In the genomic region with DNA sequence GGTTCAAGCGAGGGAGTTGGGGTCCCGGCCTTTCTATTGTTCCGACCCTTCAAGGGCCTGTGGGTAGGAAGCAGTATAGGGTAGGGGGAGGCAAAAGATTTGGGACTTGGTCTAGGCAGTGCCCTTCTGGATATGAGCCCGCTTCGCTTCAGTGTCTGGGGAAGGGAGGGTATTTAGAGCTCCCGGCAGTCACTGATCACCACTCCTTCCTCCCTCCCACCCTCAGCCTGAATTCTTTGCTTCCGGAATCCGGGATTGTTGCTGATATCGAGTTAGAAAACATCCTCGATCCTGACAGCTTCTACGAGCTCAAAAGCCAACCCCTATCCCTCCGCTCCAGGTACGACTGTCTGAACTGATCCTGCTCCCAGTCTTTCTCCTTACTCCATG, we compare ENCODE assay signal across 8 mouse cellular contexts. TPM values are rescaled to one million over a fixed set of nuclear protein-coding genes. Genes with fewer than 3 reads are reported as not detected.
A peak's percentile ranks its signal among the peaks of the same experiment; 100 is the strongest.
DNase-seq lines count a peak whose midpoint lies in the region; ATAC-seq lines count a peak whose summit lies in the region.

No protein-coding gene starts in this region.

- H3K9ac ChIP-seq in kidney, embryonic 16.5 days (replicated peaks; ENCODE audit: low read length) = peak overlapping the region; percentile 38; the same call in 1 of the 2 replicates
- no peak overlapping the region for H3K9ac ChIP-seq in embryonic facial prominence, embryonic 12.5 days
- no peak overlapping the region for H3K9ac ChIP-seq in intestine, embryonic 15.5 days
- H3K9ac ChIP-seq in midbrain, embryonic 16.5 days (ENCODE audit: low read depth, low read length) = peak overlapping the region; percentile 46

- peak overlapping the region; percentile 36; the same call in 1 of the 2 replicates for H3K27ac ChIP-seq in kidney, embryonic 16.5 days (ENCODE audit: low read length)
- no peak overlapping the region for H3K27ac ChIP-seq in embryonic facial prominence, embryonic 12.5 days
- H3K27ac ChIP-seq in intestine, embryonic 15.5 days = no peak overlapping the region
- H3K27ac ChIP-seq in midbrain, embryonic 16.5 days (ENCODE audit: low read length) = 0 out of 2 replicates have a peak overlapping the region, but pooled peaks have one; percentile 26

- peak overlapping the region; percentile 63 for H3K4me2 ChIP-seq in kidney, embryonic 16.5 days (replicated peaks; ENCODE audit: low read depth, low read length)
- peak overlapping the region; percentile 64 for H3K4me2 ChIP-seq in embryonic facial prominence, embryonic 12.5 days (replicated peaks)
- peak overlapping the region; percentile 68 for H3K4me2 ChIP-seq in intestine, embryonic 15.5 days (replicated peaks)
- H3K4me2 ChIP-seq in midbrain, embryonic 16.5 days (ENCODE audit: low read length) = peak overlapping the region; percentile 69

- H3K4me3 ChIP-seq in kidney, embryonic 16.5 days (ENCODE audit: low read length) = peak overlapping the region; percentile 67
- H3K4me3 ChIP-seq in embryonic facial prominence, embryonic 12.5 days = peak overlapping the region; percentile 62; the same call in 1 of the 2 replicates
- H3K4me3 ChIP-seq in intestine, embryonic 15.5 days (replicated peaks) = peak overlapping the region; percentile 18
- peak overlapping the region; percentile 59 for H3K4me3 ChIP-seq in midbrain, embryonic 16.5 days (ENCODE audit: low read depth, low read length)

- H3K36me3 ChIP-seq in kidney, embryonic 16.5 days (ENCODE audit: insufficient read depth, low read length) = peaks cover 19% of the 10 kb centered on the region; the same call in 1 of the 2 replicates
- H3K36me3 ChIP-seq in embryonic facial prominence, embryonic 12.5 days = peaks cover 18% of the 10 kb centered on the region; the same call in 1 of the 2 replicates
- no peaks in the 10 kb centered on the region for H3K36me3 ChIP-seq in intestine, embryonic 15.5 days
- no peaks in the 10 kb centered on the region for H3K36me3 ChIP-seq in midbrain, embryonic 16.5 days (ENCODE audit: control insufficient read depth, insufficient read depth, low read length)

- H3K4me1 ChIP-seq in kidney, embryonic 16.5 days (ENCODE audit: insufficient read depth, low read length) = peaks cover 22% of the 10 kb centered on the region
- H3K4me1 ChIP-seq in embryonic facial prominence, embryonic 12.5 days = no peaks in the 10 kb centered on the region
- peaks cover 7% of the 10 kb centered on the region; the same call in 1 of the 2 replicates for H3K4me1 ChIP-seq in intestine, embryonic 15.5 days (replicated peaks)
- H3K4me1 ChIP-seq in midbrain, embryonic 16.5 days (ENCODE audit: control insufficient read depth, insufficient read depth, low read length) = peaks cover 22% of the 10 kb centered on the region

- H3K27me3 ChIP-seq in kidney, embryonic 16.5 days (ENCODE audit: insufficient read depth, low read length) = no peaks in the 10 kb centered on the region
- H3K27me3 ChIP-seq in embryonic facial prominence, embryonic 12.5 days = no peaks in the 10 kb centered on the region
- no peaks in the 10 kb centered on the region for H3K27me3 ChIP-seq in intestine, embryonic 15.5 days (replicated peaks)
- H3K27me3 ChIP-seq in midbrain, embryonic 16.5 days (ENCODE audit: control insufficient read depth, insufficient read depth, low read depth, low read length) = no peaks in the 10 kb centered on the region

- DNase-seq in kidney, adult 11 months = no peak
- DNase-seq in right cerebral cortex, postnatal 10 days (ENCODE audit: low spot score in 2 of 2) = no peak
- DNase-seq in layer of hippocampus, postnatal 10 days (ENCODE audit: low spot score in 2 of 2) = no peak

- 25% methylated on average over 13 of the region's 13 CpGs for WGBS in kidney, embryonic 16.5 days
- WGBS in embryonic facial prominence, embryonic 12.5 days = 29% methylated on average over 11 of the region's 13 CpGs
- 28% methylated on average over 13 of the region's 13 CpGs for WGBS in intestine, embryonic 15.5 days
- 33% methylated on average over 13 of the region's 13 CpGs for WGBS in midbrain, embryonic 16.5 days

- no peaks in the 10 kb centered on the region for H3K9me3 ChIP-seq in kidney, embryonic 16.5 days (ENCODE audit: low read length)
- no peaks in the 10 kb centered on the region for H3K9me3 ChIP-seq in embryonic facial prominence, embryonic 12.5 days
- no peaks in the 10 kb centered on the region for H3K9me3 ChIP-seq in intestine, embryonic 15.5 days
- H3K9me3 ChIP-seq in midbrain, embryonic 16.5 days (replicated peaks; ENCODE audit: control insufficient read depth, low read length, poor library complexity, severe bottlenecking) = no peaks in the 10 kb centered on the region

- no peak for ATAC-seq in kidney, embryonic 16.5 days (ENCODE audit: low FRiP score, low TSS enrichment)
- no peak for ATAC-seq in embryonic facial prominence, embryonic 12.5 days (ENCODE audit: insufficient number of reproducible peaks, insufficient read depth, low FRiP score, low TSS enrichment)
- ATAC-seq in intestine, embryonic 15.5 days = no peak
- no peak for ATAC-seq in midbrain, embryonic 16.5 days
- ATAC-seq in frontal cortex, adult (ENCODE audit: low TSS enrichment) = no peak

RNA-seq across cellular contexts. Expression of a gene that starts 2.9 kb away (rescaled TPM):
- 30.9 and 31.4 TPM in 2 replicates for polyA plus RNA-seq in kidney, embryonic 16.5 days (2015; fragmentation: Nextera tagmentation; extraction: Ambion mirVana)
- polyA plus RNA-seq in embryonic facial prominence, embryonic 12.5 days (2016; fragmentation: Nextera tagmentation; extraction: Ambion mirVana) = 31.8 and 32.1 TPM in 2 replicates
- 23.0 and 23.9 TPM in 2 replicates for polyA plus RNA-seq in intestine, embryonic 15.5 days (2015; fragmentation: Nextera tagmentation; extraction: Ambion mirVana)
- polyA plus RNA-seq in midbrain, embryonic 16.5 days (2015; fragmentation: Nextera tagmentation; extraction: Ambion mirVana) = 19.0 and 23.3 TPM in 2 replicates
- 10 to 100 TPM; 28.8 to 38.6 TPM for total RNA-seq in layer of hippocampus, postnatal 10 days (2021)

RNA-seq across cellular contexts. Expression of a gene that starts 14.6 kb away (rescaled TPM):
- 17.4 and 19.6 TPM in 2 replicates for polyA plus RNA-seq in kidney, embryonic 16.5 days (2015; fragmentation: Nextera tagmentation; extraction: Ambion mirVana)
- 18.9 and 27.5 TPM in 2 replicates for polyA plus RNA-seq in embryonic facial prominence, embryonic 12.5 days (2016; fragmentation: Nextera tagmentation; extraction: Ambion mirVana)
- polyA plus RNA-seq in intestine, embryonic 15.5 days (2015; fragmentation: Nextera tagmentation; extraction: Ambion mirVana) = 12.4 TPM in 2 replicates
- polyA plus RNA-seq in midbrain, embryonic 16.5 days (2015; fragmentation: Nextera tagmentation; extraction: Ambion mirVana) = 71.6 and 76.4 TPM in 2 replicates
- 10 to 100 TPM; 23.0 to 24.5 TPM for total RNA-seq in layer of hippocampus, postnatal 10 days (2021)

RNA-seq across cellular contexts. Expression of a gene that starts 24.3 kb away (rescaled TPM):
- 47.5 and 57.0 TPM in 2 replicates for polyA plus RNA-seq in kidney, embryonic 16.5 days (2015; fragmentation: Nextera tagmentation; extraction: Ambion mirVana)
- 50.4 and 53.5 TPM in 2 replicates for polyA plus RNA-seq in embryonic facial prominence, embryonic 12.5 days (2016; fragmentation: Nextera tagmentation; extraction: Ambion mirVana)
- polyA plus RNA-seq in intestine, embryonic 15.5 days (2015; fragmentation: Nextera tagmentation; extraction: Ambion mirVana) = 35.4 and 35.5 TPM in 2 replicates
- polyA plus RNA-seq in midbrain, embryonic 16.5 days (2015; fragmentation: Nextera tagmentation; extraction: Ambion mirVana) = 73.1 and 73.9 TPM in 2 replicates
- 10 to 100 TPM; 86.1 to 93.0 TPM for total RNA-seq in layer of hippocampus, postnatal 10 days (2021)

RNA-seq across cellular contexts. Expression of a gene that starts 37.0 kb away (rescaled TPM):
- polyA plus RNA-seq in kidney, embryonic 16.5 days (2015; fragmentation: Nextera tagmentation; extraction: Ambion mirVana) = 69.3 and 74.7 TPM in 2 replicates
- polyA plus RNA-seq in embryonic facial prominence, embryonic 12.5 days (2016; fragmentation: Nextera tagmentation; extraction: Ambion mirVana) = 69.9 and 71.0 TPM in 2 replicates
- 60.3 and 61.4 TPM in 2 replicates for polyA plus RNA-seq in intestine, embryonic 15.5 days (2015; fragmentation: Nextera tagmentation; extraction: Ambion mirVana)
- 132 and 139 TPM in 2 replicates for polyA plus RNA-seq in midbrain, embryonic 16.5 days (2015; fragmentation: Nextera tagmentation; extraction: Ambion mirVana)
- total RNA-seq in layer of hippocampus, postnatal 10 days (2021) = 10 to 100 TPM; 85.0 to 98.9 TPM

RNA-seq across cellular contexts. Expression of a gene that starts 43.2 kb away (rescaled TPM):
- polyA plus RNA-seq in kidney, embryonic 16.5 days (2015; fragmentation: Nextera tagmentation; extraction: Ambion mirVana) = 0.59 TPM in 1 of 2 replicates, not detected in the other
- not detected in 2 replicates for polyA plus RNA-seq in embryonic facial prominence, embryonic 12.5 days (2016; fragmentation: Nextera tagmentation; extraction: Ambion mirVana)
- not detected in 2 replicates for polyA plus RNA-seq in intestine, embryonic 15.5 days (2015; fragmentation: Nextera tagmentation; extraction: Ambion mirVana)
- polyA plus RNA-seq in midbrain, embryonic 16.5 days (2015; fragmentation: Nextera tagmentation; extraction: Ambion mirVana) = not detected in 2 replicates
- not detected for total RNA-seq in layer of hippocampus, postnatal 10 days (2021)

Comparison
In these comparisons a context has a peak if more than half of its experiments do, and no peak if none do; other contexts are left out.
1. H3K27ac ChIP-seq: peak in kidney, embryonic 16.5 days (single experiment) and midbrain, embryonic 16.5 days (single experiment); none in embryonic facial prominence, embryonic 12.5 days (single experiment) and intestine, embryonic 15.5 days (single experiment).
2. H3K9ac ChIP-seq: peak in kidney, embryonic 16.5 days (single experiment) and midbrain, embryonic 16.5 days (single experiment); none in embryonic facial prominence, embryonic 12.5 days (single experiment) and intestine, embryonic 15.5 days (single experiment).
3. Peak in every context shown above with its lines, with median percentiles within 50 percentile points of each other: H3K4me2 ChIP-seq and H3K4me3 ChIP-seq.